Mouse (Mus musculus) liver, adult 2 months (tissue): Measurements from ENCODE around the gene Tnks1bp1. TPM values are rescaled to one million over a fixed set of nuclear protein-coding genes. Genes with fewer than 3 reads are reported as not detected.
A peak's percentile ranks its signal among the peaks of the same experiment; 100 is the strongest.

ENCODE experiments used
- DNase-seq: peaks from one replicate; pipeline ENCODE4 v3.0.0-alpha.2; 2011; ENCODE audit warnings: low read depth, low spot score; ENCODE audit errors: extremely low read depth
- H3K27ac ChIP-seq: fragments of 200-500 bp; replicated peaks from 2 replicates; pipeline ENCODE4 v1.5.1; 2012; ENCODE audit warnings: low read depth, mild to moderate bottlenecking, control low read depth, inconsistent platforms, low read length; ENCODE audit not compliant: insufficient read depth
- H3K27me3 ChIP-seq: fragments of 200-500 bp; 2 replicates; pipeline ENCODE4 v1.6.1; 2012; ENCODE audit warnings: mild to moderate bottlenecking, moderate library complexity, low read length, inconsistent platforms; ENCODE audit not compliant: control insufficient read depth, insufficient read depth
- H3K36me3 ChIP-seq: fragments of 200-500 bp; 2 replicates; pipeline ENCODE4 v1.6.1; 2012; ENCODE audit warnings: low read length, inconsistent platforms; ENCODE audit not compliant: control insufficient read depth, insufficient read depth
- H3K4me1 ChIP-seq: fragments of 200-500 bp; 2 replicates; pipeline ENCODE4 v1.6.1; 2011; ENCODE audit warnings: low read length; ENCODE audit not compliant: control insufficient read depth, insufficient read depth
- H3K4me3 ChIP-seq: fragments of 200-500 bp; 2 replicates; pipeline ENCODE4 v1.5.1; 2011; ENCODE audit warnings: low read depth, mild to moderate bottlenecking, control low read depth, low read length, moderate library complexity; ENCODE audit not compliant: insufficient read depth
- H3K79me2 ChIP-seq: fragments of 200-500 bp; 2 replicates; pipeline ENCODE4 v1.6.1; 2012; ENCODE audit warnings: inconsistent platforms, mild to moderate bottlenecking, low read length, moderate library complexity; ENCODE audit not compliant: control insufficient read depth, insufficient read depth
- H3K9ac ChIP-seq: fragments of 200-500 bp; 2 replicates; pipeline ENCODE4 v1.6.1; 2012; ENCODE audit warnings: low read depth, mild to moderate bottlenecking, control low read depth, inconsistent platforms, low read length
- CTCF ChIP-seq: fragments of 200-500 bp; IDR thresholded peaks from 2 replicates; pipeline ENCODE4 v1.5.1; 2011; ENCODE audit warnings: low read depth, low read length, control low read depth
- POLR2A ChIP-seq: fragments of 200-500 bp; IDR thresholded peaks from 2 replicates; pipeline ENCODE4 v1.6.1; 2011; ENCODE audit warnings: low read length, control low read depth; ENCODE audit not compliant: insufficient read depth; ENCODE audit errors: extremely low read depth
- WGBS: fragments of 180-500 bp; shearing (Covaris S2); methylation state at CpG from one replicate; pipeline ENCODE4 v1.1.7; 2018; 5-methylcytosine and 5-hydroxymethylcytosine counted together
- polyA plus RNA-seq: library from polyadenylated mRNA; depleted of rRNA; stranded (reverse); fragments of >200 nt; gene quantifications from 2 replicates; pipeline ENCODE4 v1.2.3, GENCODE M21; 2012
- total RNA-seq: library from RNA; depleted of rRNA; stranded (reverse); fragments of >200 nt; gene quantifications from 2 replicates; pipeline ENCODE4 v1.2.3, GENCODE M21; 2014

Gene Tnks1bp1
- total and polyA plus RNA-seq, 2 experiments, result 13.2 to 13.4 TPM

- no peak for DNase-seq
- Histone ChIP-seq H3K27ac (peak overlapping the region; percentile 6), H3K4me1 (peaks cover 5% of the 10 kb centered on the region), H3K4me3 (peak overlapping the region; percentile 39), H3K9ac (no peak overlapping the region), H3K79me2 (peaks cover 5% of the 10 kb centered on the region; the same call in 1 of the 2 replicates), H3K36me3 (peaks cover 17% of the 10 kb centered on the region; the same call in 1 of the 2 replicates), H3K27me3 (no peaks in the 10 kb centered on the region)
- WGBS, result 45% methylated on average over 9 of the region's 9 CpGs
- no peak for TF ChIP-seq POLR2A
These were observed 2.9 kb downstream of the Tnks1bp1 start for GRCm38 (mm10) chr2:85050746-85051145.

GRCm38 (mm10) chr2:85053192-85053816 lies 5.5 kb downstream of the Tnks1bp1 start:
- TF ChIP-seq CTCF, result no peak
- no peak for TF ChIP-seq POLR2A
- peaks cover 12% of the 10 kb centered on the region; the same call in 1 of the 2 replicates for H3K36me3 ChIP-seq
- no peak overlapping the region; the same call in 1 of the 2 replicates for H3K9ac ChIP-seq
- peaks cover 5% of the 10 kb centered on the region; the same call in 1 of the 2 replicates for H3K79me2 ChIP-seq
- WGBS, result 91% methylated on average over 5 of the region's 5 CpGs
- peaks cover 5% of the 10 kb centered on the region for H3K4me1 ChIP-seq
- H3K4me3 ChIP-seq, result no peak overlapping the region
- H3K27ac ChIP-seq, result no peak overlapping the region
- DNase-seq, result no peak
- H3K27me3 ChIP-seq, result no peaks in the 10 kb centered on the region

GRCm38 (mm10) chr2:85056711-85057110 lies 8.9 kb downstream of the Tnks1bp1 start:
- 66% methylated on average over 5 of the region's 5 CpGs for WGBS
- Histone ChIP-seq H3K9ac (no peak overlapping the region), H3K4me3 (no peak overlapping the region), H3K27ac (no peak overlapping the region), H3K27me3 (no peaks in the 10 kb centered on the region), H3K79me2 (peaks cover 5% of the 10 kb centered on the region; the same call in 1 of the 2 replicates), H3K36me3 (peaks cover 15% of the 10 kb centered on the region; the same call in 1 of the 2 replicates), H3K4me1 (peaks cover 7% of the 10 kb centered on the region)
- no peak for DNase-seq
- TF ChIP-seq POLR2A, result no peak
- no peak for TF ChIP-seq CTCF

- no peaks in the 10 kb centered on the region for H3K27me3 ChIP-seq
- no peak overlapping the region for H3K9ac ChIP-seq
- WGBS, result 88% methylated on average over 6 of the region's 6 CpGs
- TF ChIP-seq POLR2A (no peak), CTCF (no peak)
- H3K79me2 ChIP-seq, result peaks cover 7% of the 10 kb centered on the region; the same call in 1 of the 2 replicates
- DNase-seq, result peak; percentile 27
- H3K4me1 ChIP-seq, result peaks cover 18% of the 10 kb centered on the region
- no peak overlapping the region for H3K4me3 ChIP-seq
- peak overlapping the region; percentile 61 for H3K27ac ChIP-seq
- H3K36me3 ChIP-seq, result peaks cover 7% of the 10 kb centered on the region; the same call in 1 of the 2 replicates
These were observed 11.9 kb downstream of the Tnks1bp1 start for GRCm38 (mm10) chr2:85059677-85060076.

GRCm38 (mm10) chr2:85060591-85061060 lies 12.8 kb downstream of the Tnks1bp1 start:
- Histone ChIP-seq H3K4me3 (peak overlapping the region; percentile 79), H3K4me1 (peaks cover 27% of the 10 kb centered on the region), H3K9ac (peak overlapping the region; percentile 89), H3K27me3 (no peaks in the 10 kb centered on the region), H3K79me2 (peaks cover 7% of the 10 kb centered on the region; the same call in 1 of the 2 replicates), H3K27ac (peak overlapping the region; percentile 91), H3K36me3 (peaks cover 4% of the 10 kb centered on the region; the same call in 1 of the 2 replicates)
- TF ChIP-seq POLR2A (peak; percentile 90), CTCF (no peak)
- peak; percentile 90 for DNase-seq
- 1% methylated on average over 11 of the region's 11 CpGs for WGBS

DNA sequence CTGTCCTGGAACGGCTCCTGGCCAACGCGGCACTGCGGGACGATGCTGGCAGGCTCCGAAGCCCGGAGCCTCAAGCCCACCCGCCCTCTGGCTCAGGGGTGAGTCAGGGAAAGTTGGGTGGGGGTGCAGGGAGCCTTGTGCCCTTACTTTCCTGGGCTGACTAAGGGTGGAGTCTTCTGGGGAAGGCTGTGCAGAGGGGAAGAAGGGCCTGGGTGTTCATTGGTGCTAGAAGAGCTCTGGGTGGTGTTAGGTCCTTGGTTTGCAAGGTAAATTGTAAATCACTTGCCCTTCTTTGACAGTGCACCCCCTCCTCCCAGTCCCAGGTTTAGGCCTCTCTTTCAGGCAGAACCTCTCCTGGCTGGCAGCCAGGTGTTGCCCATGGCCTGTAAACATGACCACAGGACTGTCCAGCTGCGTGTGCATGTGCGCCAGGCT lies 13.3 kb downstream of the Tnks1bp1 start:
- Histone ChIP-seq H3K36me3 (peaks cover 4% of the 10 kb centered on the region; the same call in 1 of the 2 replicates), H3K79me2 (peaks cover 7% of the 10 kb centered on the region; the same call in 1 of the 2 replicates), H3K27me3 (no peaks in the 10 kb centered on the region), H3K9ac (peak overlapping the region; percentile 89), H3K4me1 (peaks cover 31% of the 10 kb centered on the region), H3K4me3 (peak overlapping the region; percentile 79), H3K27ac (peak overlapping the region; percentile 91)
- 14% methylated on average over 10 of the region's 10 CpGs for WGBS
- TF ChIP-seq POLR2A (no peak), CTCF (no peak)
- peak; percentile 86 for DNase-seq
